Mouse (Mus musculus): Measurements from ENCODE around the gene Serpini2.

- TF ChIP-seq CTCF (IDR thresholded peaks at IDR 0.05; ENCODE audit: control insufficient read depth, insufficient read depth, insufficient read length) = no peak
- no peak for TF ChIP-seq USF1 (IDR thresholded peaks at IDR 0.05; ENCODE audit: low read depth)
Measured at GRCm38 (mm10) chr3:75259356-75259755, 10.5 kb downstream of the Serpini2 start.

Measured in C2C12 (cell line).